Mouse (Mus musculus) left cerebral cortex, adult 2 months (tissue): ENCODE results near the gene Fmo1. TPM values are rescaled to one million over a fixed set of nuclear protein-coding genes. Genes with fewer than 3 reads are reported as not detected.
A peak's percentile ranks its signal among the peaks of the same experiment; 100 is the strongest.

Experiments
- DNase-seq, 2 experiments: peaks; one replicate each; pipeline ENCODE4 v3.0.0; 2021 to 2022; ENCODE audit warnings: low spot score in 2 of 2, mixed read lengths in 1 of 2; ENCODE audit errors: extremely low spot score in 1 of 2
- H3K27ac ChIP-seq: fragments of 200-600 bp; 2 replicates; pipeline ENCODE4 v1.8.1; 2022
- H3K4me3 ChIP-seq: fragments of 200-600 bp; 2 replicates; pipeline ENCODE4 v1.8.1; 2022
- CTCF ChIP-seq: fragments of 200-600 bp; IDR thresholded peaks from 2 replicates; pipeline ENCODE4 v1.8.1; 2022; ENCODE audit warnings: antibody characterized with exemption, mild to moderate bottlenecking, moderate library complexity
- intact Hi-C: fragments of 180-260 bp; cut with DNase I; formaldehyde crosslinking; loops from one replicate; pipeline ENCODE4 v1.15.1; 2025
- total RNA-seq, 2 experiments: library from RNA; stranded (reverse); gene quantifications; 2 replicates each; pipeline ENCODE4 v1.2.3; 2021

The Fmo1 gene
- total RNA-seq, 2 experiments from 2014 or later, result 12.0 to 12.3 TPM

- no peak for TF ChIP-seq CTCF
- Histone ChIP-seq H3K27ac (no peak overlapping the region), H3K4me3 (no peak overlapping the region)
- no peak for DNase-seq
- intact Hi-C loops, result no loop called here
Measured at GRCm38 (mm10) chr1:162882681-162883080, 16.3 kb upstream of the Fmo1 start.

- intact Hi-C loops, result no loop called here
- H3K4me3 ChIP-seq, result no peak overlapping the region
- H3K27ac ChIP-seq, result no peak overlapping the region
- DNase-seq, result peak; percentile 26 to 52
- TF ChIP-seq CTCF, result peak; percentile 50
Measured at GRCm38 (mm10) chr1:162879595-162880369, 13.4 kb upstream of the Fmo1 start.

- intact Hi-C loops, result no loop called here
- no peak overlapping the region for H3K4me3 ChIP-seq
- DNase-seq, result no peak
- no peak for TF ChIP-seq CTCF
- H3K27ac ChIP-seq, result no peak overlapping the region
Measured at GRCm38 (mm10) chr1:162875091-162875490, 8.7 kb upstream of the Fmo1 start.

- TF ChIP-seq CTCF, result no peak
- Histone ChIP-seq H3K4me3 (no peak overlapping the region), H3K27ac (no peak overlapping the region)
- DNase-seq, result no peak
- intact Hi-C loops, result no loop called here
Measured at GRCm38 (mm10) chr1:162871701-162872311, 5.4 kb upstream of the Fmo1 start.

- no peak overlapping the region for H3K27ac ChIP-seq
- no peak overlapping the region for H3K4me3 ChIP-seq
- DNase-seq, result no peak
- intact Hi-C loops, result no loop called here
- no peak for TF ChIP-seq CTCF
Measured at GRCm38 (mm10) chr1:162870978-162871377, 4.6 kb upstream of the Fmo1 start.

- DNase-seq, result no peak
- H3K27ac ChIP-seq, result no peak overlapping the region
- H3K4me3 ChIP-seq, result no peak overlapping the region
- TF ChIP-seq CTCF, result no peak
- intact Hi-C loops, result no loop called here
Measured at GRCm38 (mm10) chr1:162867396-162867795, 986 bp upstream of the Fmo1 start.

- no peak for TF ChIP-seq CTCF
- DNase-seq, result no peak
- intact Hi-C loops, result no loop called here
- Histone ChIP-seq H3K4me3 (no peak overlapping the region), H3K27ac (no peak overlapping the region)
Measured at GRCm38 (mm10) chr1:162865493-162865830, 948 bp downstream of the Fmo1 start.

- intact Hi-C loops, result no loop called here
- no peak for DNase-seq
- no peak overlapping the region for H3K27ac ChIP-seq
- no peak for TF ChIP-seq CTCF
- no peak overlapping the region for H3K4me3 ChIP-seq
Measured at GRCm38 (mm10) chr1:162864816-162865492, 1.5 kb downstream of the Fmo1 start.

- no peak for TF ChIP-seq CTCF
- no peak for DNase-seq
- H3K27ac ChIP-seq, result no peak overlapping the region
- H3K4me3 ChIP-seq, result no peak overlapping the region
- intact Hi-C loops, result no loop called here
Measured at GRCm38 (mm10) chr1:162864279-162864678, 2.1 kb downstream of the Fmo1 start.

GRCm38 (mm10) chr1:162863579-162863978 lies 2.8 kb downstream of the Fmo1 start:
- no peak overlapping the region for H3K27ac ChIP-seq
- H3K4me3 ChIP-seq, result no peak overlapping the region
- intact Hi-C loops, result no loop called here
- DNase-seq, result no peak
- TF ChIP-seq CTCF, result no peak

- TF ChIP-seq CTCF, result no peak
- no peak for DNase-seq
Measured at GRCm38 (mm10) chr1:162862328-162862727, 4.1 kb downstream of the Fmo1 start.

GRCm38 (mm10) chr1:162859996-162860605 lies 6.3 kb downstream of the Fmo1 start:
- intact Hi-C loops, result no loop called here
- DNase-seq, result no peak
- no peak overlapping the region for H3K27ac ChIP-seq
- TF ChIP-seq CTCF, result no peak
- no peak overlapping the region for H3K4me3 ChIP-seq

More at GRCm38 (mm10) chr1:162862328-162862727, 4.1 kb downstream of the Fmo1 start:
- no peak overlapping the region for H3K4me3 ChIP-seq
- intact Hi-C loops, result no loop called here
- no peak overlapping the region for H3K27ac ChIP-seq
